Mouse (Mus musculus) right cerebral cortex, adult 2 months (tissue): ENCODE results near the gene B2m.
"Not testable (repeated sequence)": the region's sequence is repeated elsewhere in the genome, so short reads cannot be mapped to it uniquely, and the experiment has no call there.

Experiments
- DNase-seq, 2 experiments: peaks; one replicate each; pipeline ENCODE4 v3.0.0; 2021 to 2022; ENCODE audit warnings: low spot score in 2 of 2

The B2m gene

DNA sequence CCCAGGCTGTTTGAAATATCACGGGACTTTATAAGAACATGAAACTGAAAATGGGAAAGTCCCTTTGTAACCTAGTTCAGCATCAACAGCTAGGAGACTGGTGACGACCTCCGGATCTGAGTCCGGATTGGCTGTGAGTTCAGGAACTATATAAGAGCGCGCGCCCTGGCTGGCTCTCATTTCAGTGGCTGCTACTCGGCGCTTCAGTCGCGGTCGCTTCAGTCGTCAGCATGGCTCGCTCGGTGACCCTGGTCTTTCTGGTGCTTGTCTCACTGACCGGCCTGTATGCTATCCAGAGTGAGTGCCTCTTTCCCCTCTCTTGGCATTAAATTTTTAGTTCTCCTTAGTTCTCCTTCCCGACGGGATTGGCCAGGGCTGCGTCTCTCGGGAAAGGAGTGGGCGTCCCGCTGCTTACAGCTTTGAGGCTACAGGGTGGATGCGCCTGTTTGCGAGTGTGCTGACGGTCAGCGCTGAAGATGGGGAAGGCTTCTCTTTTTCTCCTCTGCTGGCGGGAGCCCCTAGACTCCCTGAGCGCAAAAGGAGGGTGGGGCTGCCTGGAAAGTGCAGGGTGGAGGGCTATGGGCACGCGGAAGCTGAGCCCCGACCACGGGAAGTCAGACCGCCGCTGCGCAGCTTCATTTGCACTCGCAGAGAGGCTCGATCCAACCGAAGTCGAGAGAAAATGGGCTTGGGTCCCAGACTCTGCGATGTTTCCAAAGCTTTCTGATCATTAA lies at the start of gene B2m:
TSS of gene B2m (plus strand) at position 179 of the 734 bp plus-strand sequence.
- DNase-seq: peak; percentile 94 to 98

- DNase-seq: not testable (repeated sequence)
Observed at GRCm38 (mm10) chr2:122097686-122098085, 49.8 kb upstream of the B2m start.

- no peak for DNase-seq
Observed at GRCm38 (mm10) chr2:122102070-122102469, 45.4 kb upstream of the B2m start.

- no peak for DNase-seq
Observed at GRCm38 (mm10) chr2:122108101-122108500, 39.4 kb upstream of the B2m start.

DNA sequence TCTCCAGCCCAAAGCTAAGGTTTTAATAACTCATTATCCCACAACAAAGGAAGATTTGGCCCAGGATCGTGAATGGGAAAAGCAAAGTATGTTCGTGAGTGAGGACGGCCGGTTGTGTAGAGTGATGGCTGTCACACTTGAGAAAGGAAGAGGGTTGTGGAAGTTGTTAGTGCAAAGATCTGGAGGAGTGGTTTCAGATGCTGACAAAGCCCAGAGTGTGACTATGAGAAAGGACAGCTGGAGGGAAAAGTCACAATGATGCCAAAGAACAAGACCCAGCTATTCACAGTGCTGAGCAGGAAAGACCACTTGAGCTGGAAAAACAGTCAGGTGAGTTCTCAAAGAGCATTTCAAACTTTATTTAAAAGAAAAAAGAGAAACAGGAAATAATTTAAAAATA lies 37.8 kb upstream of the B2m start:
- no peak for DNase-seq

DNA sequence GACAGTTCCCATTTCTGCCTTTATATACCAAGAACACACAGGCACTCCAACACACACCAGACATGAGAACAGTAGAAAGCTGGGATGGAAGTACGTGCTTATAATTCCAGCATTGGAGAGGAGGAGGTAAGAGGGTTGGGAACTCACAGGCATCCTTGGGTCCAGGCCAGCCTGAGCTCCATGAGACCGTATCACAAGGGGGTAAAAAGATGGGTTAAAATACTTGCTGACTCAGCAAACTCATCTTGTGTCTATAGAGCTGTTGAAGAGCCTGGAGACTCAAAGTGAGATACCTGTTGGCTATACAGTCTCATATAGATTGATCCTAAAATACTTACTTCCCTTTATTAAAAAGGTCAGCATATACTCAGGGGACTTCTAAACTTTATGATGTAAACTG lies 30.6 kb upstream of the B2m start:
- no peak for DNase-seq

DNA sequence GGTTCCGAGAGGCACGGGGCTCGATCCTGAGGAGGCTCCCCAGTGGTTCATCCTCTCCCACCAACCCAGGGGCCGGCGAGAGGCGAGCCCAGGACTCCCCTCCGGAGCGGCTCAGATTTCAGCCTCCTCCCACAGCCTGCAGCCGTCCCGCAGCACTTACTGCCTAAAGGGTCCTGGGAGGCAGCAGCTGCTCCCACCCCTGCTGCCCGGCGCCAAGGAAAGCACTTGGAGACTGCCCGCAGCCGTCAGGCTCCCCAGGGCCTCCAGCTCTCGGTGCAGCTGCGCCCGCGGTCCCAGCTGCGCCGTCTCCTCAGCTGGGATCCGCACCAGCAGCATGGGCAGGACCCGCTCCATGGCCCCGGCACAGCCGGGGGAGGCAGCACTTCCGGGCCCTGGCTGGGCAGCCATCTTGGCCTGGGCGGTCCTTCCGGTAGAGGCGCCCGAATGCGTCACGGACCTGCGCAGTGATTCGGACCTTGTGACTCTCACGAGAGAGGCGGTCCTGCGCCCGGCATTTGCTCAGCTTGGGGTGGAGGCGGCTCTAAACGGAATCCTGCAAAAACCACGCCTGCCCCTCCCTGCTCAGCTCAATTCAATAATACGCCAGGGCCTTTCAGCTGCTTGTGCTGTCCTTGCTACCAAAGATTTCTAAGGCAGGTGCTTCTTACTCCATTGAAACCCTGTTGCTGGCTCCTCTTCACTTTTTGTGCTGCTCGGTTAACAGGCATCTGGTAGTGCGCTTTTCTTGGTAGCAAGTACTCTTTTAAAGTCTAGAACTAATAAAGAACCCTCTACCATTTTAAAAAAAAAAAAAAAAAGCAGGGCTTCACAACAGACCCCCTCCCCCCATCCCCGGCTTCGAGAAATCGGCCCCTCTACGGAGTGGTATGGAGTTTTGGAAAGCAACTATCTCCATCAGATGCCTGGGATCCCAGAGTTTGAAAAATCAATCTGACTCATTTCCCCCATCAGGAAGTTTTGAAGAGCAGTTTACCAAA lies 29.2 kb upstream of the B2m start, which contains the start of gene Spg11:
TSS of gene Spg11 (minus strand) at position 426 of the 998 bp plus-strand sequence.
- peak; percentile 98 for DNase-seq

DNA sequence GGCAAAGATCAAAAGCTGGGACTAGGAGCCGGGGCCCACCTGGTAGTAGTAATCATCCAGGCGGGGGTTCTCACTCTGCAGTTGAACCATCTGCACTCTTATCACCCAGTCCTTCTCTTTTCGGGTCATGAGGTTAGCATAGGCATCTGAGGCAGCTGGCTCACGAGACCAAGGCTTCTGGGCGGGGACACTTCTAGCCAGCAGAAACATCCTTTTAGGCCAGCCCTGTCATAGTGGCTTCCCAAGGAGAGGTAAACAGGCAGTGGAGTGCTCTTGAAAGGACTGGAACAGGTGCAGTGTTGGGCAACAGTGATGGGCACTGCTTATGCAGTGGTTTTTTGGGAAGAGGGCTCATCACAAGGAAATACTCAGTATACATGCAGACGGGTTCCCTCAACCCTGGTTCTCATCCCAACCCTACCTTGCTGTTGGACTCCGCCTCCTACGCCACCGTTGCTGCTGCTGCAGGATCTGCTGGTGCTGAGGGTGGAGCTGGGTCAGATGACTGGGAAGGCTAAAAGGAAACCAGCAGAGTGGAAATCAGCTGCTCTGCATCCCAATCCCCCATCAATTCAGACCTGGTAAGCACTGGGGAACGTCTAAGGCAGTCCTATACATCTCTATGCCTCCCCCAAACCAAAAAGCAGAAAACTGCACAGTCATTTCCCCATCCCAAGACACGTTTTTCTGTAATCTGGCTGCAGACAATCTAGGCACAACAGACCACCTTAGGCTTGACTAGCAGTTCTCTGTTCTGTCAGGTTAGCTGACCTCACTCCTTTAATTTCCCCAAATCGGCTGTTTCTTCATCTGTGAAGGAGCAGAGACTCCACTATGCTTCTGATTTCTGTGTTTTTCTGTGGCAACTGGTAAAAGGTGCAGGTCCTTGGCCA lies 21.6 kb upstream of the B2m start:
- DNase-seq: no peak

GRCm38 (mm10) chr2:122126765-122127347 lies 20.6 kb upstream of the B2m start:
- no peak for DNase-seq

DNA sequence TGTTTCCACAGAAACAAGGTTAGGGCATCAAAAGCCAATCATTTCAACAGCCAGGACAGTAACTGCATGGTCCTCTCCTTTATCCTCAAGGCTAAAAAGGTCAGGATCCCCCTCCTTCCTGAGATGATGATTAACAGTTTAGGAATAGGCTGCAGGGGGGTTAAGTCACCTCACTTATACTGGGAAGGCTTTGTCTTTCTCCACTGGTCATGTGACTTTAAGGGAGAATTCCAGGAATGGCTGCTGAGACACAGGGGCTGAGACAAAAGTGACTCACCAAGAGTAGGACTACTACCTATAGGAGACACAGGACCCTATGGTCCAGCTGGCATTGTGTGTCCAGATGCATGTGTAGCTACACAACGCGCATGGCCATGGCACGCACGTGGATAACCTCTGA lies 19.9 kb upstream of the B2m start:
- DNase-seq: no peak

- DNase-seq: no peak
Observed at GRCm38 (mm10) chr2:122132078-122132477, 15.4 kb upstream of the B2m start.

GRCm38 (mm10) chr2:122132618-122133017 lies 14.9 kb upstream of the B2m start:
- no peak for DNase-seq

- DNase-seq: no peak
Observed at GRCm38 (mm10) chr2:122137839-122138465, 9.5 kb upstream of the B2m start.

DNA sequence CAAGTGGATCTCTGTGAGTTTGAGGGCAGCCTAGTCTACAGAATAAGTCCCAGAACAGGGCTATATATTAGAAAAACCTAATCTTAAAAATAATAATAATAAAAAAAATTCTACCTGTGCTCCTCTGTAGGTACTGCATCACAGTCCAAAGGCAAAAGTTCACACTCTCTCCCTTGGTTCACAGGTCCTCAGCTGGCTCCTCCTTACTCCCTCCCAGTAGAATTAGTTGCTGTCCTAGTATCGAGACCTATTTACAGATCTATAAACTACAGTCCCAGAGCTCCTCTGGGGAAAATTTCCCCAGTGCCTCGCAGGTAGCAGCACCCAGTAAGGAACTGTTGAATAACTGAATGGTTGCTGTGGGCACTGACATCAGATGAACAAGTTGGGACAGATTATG lies 6.7 kb upstream of the B2m start:
- no peak for DNase-seq

GRCm38 (mm10) chr2:122141332-122141967 lies 6.0 kb upstream of the B2m start:
- DNase-seq: no peak

GRCm38 (mm10) chr2:122143111-122143510 lies 4.4 kb upstream of the B2m start:
- no peak for DNase-seq

- no peak for DNase-seq
Observed at GRCm38 (mm10) chr2:122145756-122146155, 1.7 kb upstream of the B2m start.

- no peak for DNase-seq
Observed at GRCm38 (mm10) chr2:122146687-122147086, 799 bp upstream of the B2m start.

DNA sequence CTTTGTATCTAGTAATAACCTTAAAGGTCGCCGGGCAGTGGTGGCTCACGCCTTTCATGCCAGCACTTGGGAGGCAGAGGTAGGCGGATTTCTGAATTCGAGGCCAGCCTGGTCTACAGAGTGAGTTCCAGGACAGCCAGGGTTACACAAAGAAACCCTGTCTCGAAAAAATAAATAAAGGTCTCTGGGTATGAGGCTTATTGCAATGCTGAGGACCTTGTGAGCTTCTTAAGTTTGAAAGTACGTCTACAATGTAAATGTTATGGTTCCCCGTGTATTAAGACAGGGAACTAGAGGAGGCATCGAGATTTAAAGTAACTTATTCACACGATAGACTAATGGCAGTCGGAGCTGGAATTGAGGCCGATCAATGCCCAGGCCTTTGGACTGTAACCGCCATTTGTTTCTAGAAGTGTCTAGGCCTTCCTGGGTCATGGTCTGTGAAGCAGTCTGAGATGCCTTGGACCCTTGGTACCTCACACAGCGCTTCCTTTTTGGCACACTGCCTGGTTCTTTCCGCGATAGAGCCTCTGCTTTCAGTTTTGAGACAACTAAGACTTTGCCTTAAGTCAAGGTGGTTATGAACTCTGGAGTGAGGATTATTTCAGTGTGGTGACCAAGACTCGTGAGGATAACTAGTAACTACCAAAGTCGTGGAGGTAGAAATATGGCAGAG lies 894 bp downstream of the B2m start:
- peak in 1 of 2 experiments; percentile 44 for DNase-seq

DNA sequence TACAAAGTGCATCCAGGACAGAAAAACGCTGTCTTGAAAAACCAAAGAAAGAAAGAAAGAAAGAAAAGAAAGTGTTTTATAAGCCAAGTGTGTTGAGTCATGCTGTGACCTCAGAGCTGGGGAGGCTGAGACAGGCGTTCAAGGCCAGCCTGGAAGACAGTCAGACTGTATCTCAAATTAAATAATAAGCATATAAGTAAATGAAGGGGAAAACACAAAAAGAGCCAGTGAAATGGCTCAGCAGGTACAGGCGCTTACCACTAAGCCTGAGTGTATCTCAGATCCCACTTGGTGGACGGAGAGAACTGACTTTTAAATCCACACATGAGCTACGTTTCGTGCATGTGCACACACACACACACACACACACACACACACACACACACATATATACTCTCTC lies 1.8 kb downstream of the B2m start:
- DNase-seq: no peak
